Mouse (Mus musculus): ENCODE measurements around the gene Plekhm3. TPM values are rescaled to one million over a fixed set of nuclear protein-coding genes. Genes with fewer than 3 reads are reported as not detected.

Plekhm3 gene
- polyA plus RNA-seq, 1 experiment from 2014 or later, result 5.0 TPM

GRCm38 (mm10) chr1:64753668-64754067 is 203.0 kb downstream of the Plekhm3 start:
- WGBS, result 77% methylated on average over 7 of the region's 7 CpGs
- H3K4me2 ChIP-seq (replicated peaks; ENCODE audit: low read depth, low read length), result no peak overlapping the region
- no peaks in the 10 kb centered on the region for H3K4me1 ChIP-seq (ENCODE audit: insufficient read depth, low read length)
- no peaks in the 10 kb centered on the region for H3K27me3 ChIP-seq (ENCODE audit: insufficient read depth, low read length)
- no peak overlapping the region for H3K4me3 ChIP-seq (ENCODE audit: low read length)
- H3K9ac ChIP-seq (replicated peaks; ENCODE audit: low read length), result no peak overlapping the region
- ATAC-seq (ENCODE audit: low FRiP score, low TSS enrichment), result no peak
- no peaks in the 10 kb centered on the region for H3K36me3 ChIP-seq (ENCODE audit: insufficient read depth, low read length)
- H3K9me3 ChIP-seq (ENCODE audit: low read length), result no peaks in the 10 kb centered on the region
- H3K27ac ChIP-seq (ENCODE audit: low read length), result no peak overlapping the region

GRCm38 (mm10) chr1:64753109-64753508 is 203.5 kb downstream of the Plekhm3 start:
- H3K4me1 ChIP-seq (ENCODE audit: insufficient read depth, low read length), result no peaks in the 10 kb centered on the region
- no peak overlapping the region for H3K9ac ChIP-seq (replicated peaks; ENCODE audit: low read length)
- no peaks in the 10 kb centered on the region for H3K27me3 ChIP-seq (ENCODE audit: insufficient read depth, low read length)
- no peak for ATAC-seq (ENCODE audit: low FRiP score, low TSS enrichment)
- 88% methylated on average over 8 of the region's 8 CpGs for WGBS
- H3K9me3 ChIP-seq (ENCODE audit: low read length), result no peaks in the 10 kb centered on the region
- H3K27ac ChIP-seq (ENCODE audit: low read length), result no peak overlapping the region
- no peak overlapping the region for H3K4me2 ChIP-seq (replicated peaks; ENCODE audit: low read depth, low read length)
- no peaks in the 10 kb centered on the region for H3K36me3 ChIP-seq (ENCODE audit: insufficient read depth, low read length)
- H3K4me3 ChIP-seq (ENCODE audit: low read length), result no peak overlapping the region

- no peak overlapping the region for H3K4me2 ChIP-seq (replicated peaks; ENCODE audit: low read depth, low read length)
- H3K9me3 ChIP-seq (ENCODE audit: low read length), result no peaks in the 10 kb centered on the region
- no peaks in the 10 kb centered on the region for H3K36me3 ChIP-seq (ENCODE audit: insufficient read depth, low read length)
- H3K4me1 ChIP-seq (ENCODE audit: insufficient read depth, low read length), result 0 out of 2 replicates have a peak, but pooled peaks cover 2% of the 10 kb centered on the region
- no peaks in the 10 kb centered on the region for H3K27me3 ChIP-seq (ENCODE audit: insufficient read depth, low read length)
- H3K9ac ChIP-seq (replicated peaks; ENCODE audit: low read length), result no peak overlapping the region
- H3K27ac ChIP-seq (ENCODE audit: low read length), result no peak overlapping the region
- ATAC-seq (ENCODE audit: low FRiP score, low TSS enrichment), result no peak
- H3K4me3 ChIP-seq (ENCODE audit: low read length), result no peak overlapping the region
Measured at GRCm38 (mm10) chr1:64744616-64745015, 212.0 kb downstream of the Plekhm3 start.

GRCm38 (mm10) chr1:64742741-64743408 is 213.7 kb downstream of the Plekhm3 start:
- Histone ChIP-seq H3K27ac (ENCODE audit: low read length) (no peak overlapping the region), H3K4me2 (replicated peaks; ENCODE audit: low read depth, low read length) (no peak overlapping the region), H3K9ac (replicated peaks; ENCODE audit: low read length) (no peak overlapping the region), H3K4me1 (ENCODE audit: insufficient read depth, low read length) (peaks cover 20% of the 10 kb centered on the region), H3K4me3 (ENCODE audit: low read length) (no peak overlapping the region), H3K27me3 (ENCODE audit: insufficient read depth, low read length) (no peaks in the 10 kb centered on the region), H3K9me3 (ENCODE audit: low read length) (no peaks in the 10 kb centered on the region), H3K36me3 (ENCODE audit: insufficient read depth, low read length) (no peaks in the 10 kb centered on the region)
- WGBS, result 82% methylated on average over 18 of the region's 18 CpGs
- ATAC-seq (ENCODE audit: low FRiP score, low TSS enrichment), result no peak

GRCm38 (mm10) chr1:64738661-64739082 is 218.0 kb downstream of the Plekhm3 start:
- Histone ChIP-seq H3K36me3 (ENCODE audit: insufficient read depth, low read length) (no peaks in the 10 kb centered on the region), H3K4me3 (ENCODE audit: low read length) (peak overlapping the region; percentile 74), H3K4me2 (replicated peaks; ENCODE audit: low read depth, low read length) (peak overlapping the region; percentile 95), H3K4me1 (ENCODE audit: insufficient read depth, low read length) (peaks cover 40% of the 10 kb centered on the region), H3K9me3 (ENCODE audit: low read length) (no peaks in the 10 kb centered on the region), H3K27ac (ENCODE audit: low read length) (peak overlapping the region; percentile 81), H3K9ac (replicated peaks; ENCODE audit: low read length) (peak overlapping the region; percentile 65), H3K27me3 (ENCODE audit: insufficient read depth, low read length) (peaks cover 18% of the 10 kb centered on the region)
- under 1% methylated on average over 14 of the region's 14 CpGs for WGBS
- ATAC-seq (ENCODE audit: low FRiP score, low TSS enrichment), result no peak

- Histone ChIP-seq H3K4me2 (replicated peaks; ENCODE audit: low read depth, low read length) (peak overlapping the region; percentile 95), H3K27ac (ENCODE audit: low read length) (peak overlapping the region; percentile 81), H3K4me1 (ENCODE audit: insufficient read depth, low read length) (peaks cover 44% of the 10 kb centered on the region), H3K4me3 (ENCODE audit: low read length) (peak overlapping the region; percentile 74), H3K9ac (replicated peaks; ENCODE audit: low read length) (peak overlapping the region; percentile 65), H3K9me3 (ENCODE audit: low read length) (no peaks in the 10 kb centered on the region), H3K36me3 (ENCODE audit: insufficient read depth, low read length) (no peaks in the 10 kb centered on the region), H3K27me3 (ENCODE audit: insufficient read depth, low read length) (peaks cover 21% of the 10 kb centered on the region)
- 1% methylated on average over 11 of the region's 11 CpGs for WGBS
- peak; percentile 37; the same call in 1 of the 2 replicates for ATAC-seq (ENCODE audit: low FRiP score, low TSS enrichment)
Measured at GRCm38 (mm10) chr1:64738180-64738555, 218.5 kb downstream of the Plekhm3 start.

GRCm38 (mm10) chr1:64737502-64738179 is 219.0 kb downstream of the Plekhm3 start, which contains the start of gene Fzd5:
TSS of gene Fzd5 (minus strand) at chr1:64737751.
- peaks cover 21% of the 10 kb centered on the region for H3K27me3 ChIP-seq (ENCODE audit: insufficient read depth, low read length)
- H3K36me3 ChIP-seq (ENCODE audit: insufficient read depth, low read length), result no peaks in the 10 kb centered on the region
- H3K9me3 ChIP-seq (ENCODE audit: low read length), result no peaks in the 10 kb centered on the region
- H3K4me3 ChIP-seq (ENCODE audit: low read length), result peak within 1 kb of the TSS; percentile 74
- ATAC-seq (ENCODE audit: low FRiP score, low TSS enrichment), result peak; percentile 96
- peaks cover 44% of the 10 kb centered on the region for H3K4me1 ChIP-seq (ENCODE audit: insufficient read depth, low read length)
- H3K27ac ChIP-seq (ENCODE audit: low read length), result peak within 1 kb of the TSS; percentile 81
- H3K9ac ChIP-seq (replicated peaks; ENCODE audit: low read length), result peak within 1 kb of the TSS; percentile 81
- WGBS, result under 1% methylated on average over 60 of the region's 73 CpGs
- H3K4me2 ChIP-seq (replicated peaks; ENCODE audit: low read depth, low read length), result peak within 1 kb of the TSS; percentile 95

GRCm38 (mm10) chr1:64736681-64737501 is 219.7 kb downstream of the Plekhm3 start:
- Histone ChIP-seq H3K9me3 (ENCODE audit: low read length) (no peaks in the 10 kb centered on the region), H3K4me1 (ENCODE audit: insufficient read depth, low read length) (peaks cover 48% of the 10 kb centered on the region), H3K27me3 (ENCODE audit: insufficient read depth, low read length) (peaks cover 23% of the 10 kb centered on the region), H3K27ac (ENCODE audit: low read length) (peak overlapping the region; percentile 79), H3K36me3 (ENCODE audit: insufficient read depth, low read length) (0 out of 2 replicates have a peak, but pooled peaks cover 2% of the 10 kb centered on the region), H3K9ac (replicated peaks; ENCODE audit: low read length) (peak overlapping the region; percentile 81), H3K4me2 (replicated peaks; ENCODE audit: low read depth, low read length) (peak overlapping the region; percentile 95), H3K4me3 (ENCODE audit: low read length) (peak overlapping the region; percentile 74)
- whole genome bisulfite sequencing, result under 1% methylated on average over 56 of the region's 56 CpGs
- peak; percentile 1; the same call in 1 of the 2 replicates for ATAC-seq (ENCODE audit: low FRiP score, low TSS enrichment)

All from kidney, embryonic 16.5 days (tissue).